Mouse (Mus musculus): ENCODE results near the gene Ddhd1. TPM values are rescaled to one million over a fixed set of nuclear protein-coding genes. Genes with fewer than 3 reads are reported as not detected.
A peak's percentile ranks its signal among the peaks of the same experiment; 100 is the strongest.
"Not testable (repeated sequence)": the region's sequence is repeated elsewhere in the genome, so short reads cannot be mapped to it uniquely, and the experiment has no call there.

The Ddhd1 gene
- polyA plus RNA-seq, 1 experiment from 2014 or later: 4.7 TPM

DNA sequence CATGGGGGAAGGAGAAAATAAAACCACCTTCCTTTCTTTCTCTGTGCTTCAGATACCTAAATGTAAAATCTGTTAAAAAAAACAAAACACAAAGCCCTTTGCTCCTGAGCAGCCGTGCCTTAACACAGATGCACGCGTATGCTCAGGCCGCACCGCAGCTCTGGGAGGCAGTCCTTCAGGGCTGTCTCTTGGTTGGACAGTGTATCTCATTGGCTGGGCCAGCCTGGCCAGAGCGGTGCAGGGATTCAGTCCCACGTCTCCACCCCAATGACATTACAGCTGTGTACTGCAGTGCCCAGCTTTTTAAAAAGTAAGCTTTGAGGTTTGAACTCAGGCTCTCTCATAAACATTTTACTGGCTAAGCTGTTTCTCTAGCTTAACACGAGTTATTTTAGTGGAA is 60.1 kb downstream of the Ddhd1 start:
- no peaks in the 10 kb centered on the region for H3K4me1 ChIP-seq (ENCODE audit: insufficient read depth, low read length)
- no peaks in the 10 kb centered on the region for H3K27me3 ChIP-seq (ENCODE audit: insufficient read depth, low read length)
- H3K9ac ChIP-seq (replicated peaks; ENCODE audit: low read length): no peak overlapping the region
- H3K9me3 ChIP-seq (ENCODE audit: low read length): no peaks in the 10 kb centered on the region
- ATAC-seq (ENCODE audit: low FRiP score, low TSS enrichment): no peak
- no peak overlapping the region for H3K4me3 ChIP-seq (ENCODE audit: low read length)
- H3K27ac ChIP-seq (ENCODE audit: low read length): no peak overlapping the region
- no peak overlapping the region for H3K4me2 ChIP-seq (replicated peaks; ENCODE audit: low read depth, low read length)
- peaks cover 10% of the 10 kb centered on the region; the same call in 1 of the 2 replicates for H3K36me3 ChIP-seq (ENCODE audit: insufficient read depth, low read length)
- 70% methylated on average over 8 of the region's 8 CpGs for WGBS

DNA sequence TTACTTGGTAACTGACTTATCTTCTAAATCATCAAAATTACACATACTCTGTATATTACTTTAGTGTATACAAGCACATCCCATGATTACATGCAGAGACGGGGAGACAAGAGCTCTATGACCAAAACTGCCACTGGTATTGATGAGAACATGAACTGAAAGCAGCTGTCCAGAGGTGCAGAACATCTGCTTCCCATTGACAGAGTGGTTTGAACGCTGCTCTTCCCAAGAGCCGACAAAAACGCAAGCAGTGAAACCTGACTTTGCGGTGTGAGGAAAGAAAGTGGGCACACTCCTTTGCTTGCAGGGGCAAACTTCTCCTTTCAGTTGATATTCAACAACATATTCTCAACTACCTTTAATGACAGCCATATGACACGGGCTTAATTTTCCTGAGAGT is 64.7 kb downstream of the Ddhd1 start:
- H3K27me3 ChIP-seq (ENCODE audit: insufficient read depth, low read length): no peaks in the 10 kb centered on the region
- no peaks in the 10 kb centered on the region for H3K9me3 ChIP-seq (ENCODE audit: low read length)
- ATAC-seq (ENCODE audit: low FRiP score, low TSS enrichment): no peak
- H3K4me2 ChIP-seq (replicated peaks; ENCODE audit: low read depth, low read length): no peak overlapping the region
- no peak overlapping the region for H3K27ac ChIP-seq (ENCODE audit: low read length)
- peaks cover 6% of the 10 kb centered on the region; the same call in 1 of the 2 replicates for H3K36me3 ChIP-seq (ENCODE audit: insufficient read depth, low read length)
- H3K4me3 ChIP-seq (ENCODE audit: low read length): no peak overlapping the region
- H3K4me1 ChIP-seq (ENCODE audit: insufficient read depth, low read length): no peaks in the 10 kb centered on the region
- 91% methylated on average over 6 of the region's 6 CpGs for WGBS
- H3K9ac ChIP-seq (replicated peaks; ENCODE audit: low read length): no peak overlapping the region

DNA sequence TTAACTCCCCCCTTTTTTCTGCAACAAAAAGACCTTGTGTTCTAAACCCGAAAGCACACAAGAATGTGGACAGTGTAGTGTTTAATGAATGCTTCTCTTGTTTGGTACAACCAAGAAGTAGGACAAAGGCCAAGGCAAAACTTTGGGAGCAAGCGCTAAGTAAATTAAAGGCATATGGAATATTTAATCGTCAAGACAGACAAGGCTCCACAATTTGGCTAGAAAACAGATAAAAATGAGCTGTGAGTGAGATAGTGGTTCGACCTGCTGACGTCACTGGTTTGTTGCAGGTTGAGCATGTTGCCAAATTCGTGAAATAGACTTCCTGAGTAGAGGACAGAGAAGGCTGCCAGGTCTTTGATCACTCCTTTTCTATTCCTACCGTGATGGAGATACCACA is 69.5 kb downstream of the Ddhd1 start:
- no peaks in the 10 kb centered on the region for H3K9me3 ChIP-seq (ENCODE audit: low read length)
- no peak for ATAC-seq (ENCODE audit: low FRiP score, low TSS enrichment)
- no peak overlapping the region for H3K27ac ChIP-seq (ENCODE audit: low read length)
- no peaks in the 10 kb centered on the region for H3K27me3 ChIP-seq (ENCODE audit: insufficient read depth, low read length)
- H3K4me3 ChIP-seq (ENCODE audit: low read length): no peak overlapping the region
- H3K4me2 ChIP-seq (replicated peaks; ENCODE audit: low read depth, low read length): no peak overlapping the region
- H3K4me1 ChIP-seq (ENCODE audit: insufficient read depth, low read length): no peaks in the 10 kb centered on the region
- H3K9ac ChIP-seq (replicated peaks; ENCODE audit: low read length): no peak overlapping the region
- H3K36me3 ChIP-seq (ENCODE audit: insufficient read depth, low read length): no peaks in the 10 kb centered on the region
- WGBS: 76% methylated on average over 7 of the region's 7 CpGs

DNA sequence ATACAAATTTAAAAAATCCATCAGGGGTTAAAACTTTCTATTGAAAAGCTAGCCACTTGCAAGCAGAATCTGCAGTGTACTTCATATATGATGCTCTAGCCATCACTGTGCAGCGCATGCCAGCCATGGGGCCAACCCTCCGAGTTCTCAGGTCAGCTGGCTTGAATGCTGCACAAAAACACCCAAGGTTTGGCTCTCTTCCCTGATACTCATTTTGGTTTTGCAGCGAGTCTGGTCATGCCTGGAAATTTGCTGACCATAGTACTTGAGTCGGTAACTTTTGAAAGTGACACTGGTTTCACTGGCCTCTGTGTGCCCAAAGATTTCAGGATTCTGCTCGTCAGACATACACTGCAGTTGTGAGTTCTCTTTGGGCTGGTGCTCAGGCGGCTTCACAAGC is 70.4 kb downstream of the Ddhd1 start:
- no peaks in the 10 kb centered on the region for H3K4me1 ChIP-seq (ENCODE audit: insufficient read depth, low read length)
- no peak for ATAC-seq (ENCODE audit: low FRiP score, low TSS enrichment)
- H3K4me2 ChIP-seq (replicated peaks; ENCODE audit: low read depth, low read length): no peak overlapping the region
- H3K4me3 ChIP-seq (ENCODE audit: low read length): no peak overlapping the region
- no peaks in the 10 kb centered on the region for H3K27me3 ChIP-seq (ENCODE audit: insufficient read depth, low read length)
- no peak overlapping the region for H3K9ac ChIP-seq (replicated peaks; ENCODE audit: low read length)
- no peak overlapping the region for H3K27ac ChIP-seq (ENCODE audit: low read length)
- H3K9me3 ChIP-seq (ENCODE audit: low read length): no peaks in the 10 kb centered on the region
- 87% methylated on average over 6 of the region's 6 CpGs for WGBS
- no peaks in the 10 kb centered on the region for H3K36me3 ChIP-seq (ENCODE audit: insufficient read depth, low read length)

DNA sequence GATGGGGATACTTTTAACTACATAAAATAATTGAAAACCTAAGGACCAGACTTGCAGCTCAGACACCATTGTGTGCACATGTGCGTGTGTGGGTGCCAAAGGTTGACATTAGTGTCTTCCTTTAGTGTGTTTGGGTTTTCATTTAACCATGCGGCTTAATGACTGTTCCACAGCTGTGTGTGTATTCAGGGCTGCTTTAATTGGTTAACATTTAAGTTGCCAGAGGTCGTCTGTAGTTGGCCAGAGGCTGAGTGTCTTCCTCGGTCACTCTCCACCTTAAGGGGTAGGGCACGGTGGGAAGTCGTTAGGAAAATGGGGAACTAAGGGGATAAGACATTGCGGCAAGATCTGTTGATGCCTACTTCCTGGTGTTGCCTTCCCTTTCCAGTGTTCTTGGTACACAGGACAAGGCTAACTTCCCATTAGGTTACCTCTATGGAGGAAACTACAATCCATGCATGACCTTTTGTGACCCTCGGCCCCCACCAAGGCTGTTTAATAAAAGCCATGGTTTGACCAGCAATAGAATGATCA is 74.4 kb downstream of the Ddhd1 start:
- no peaks in the 10 kb centered on the region for H3K4me1 ChIP-seq (ENCODE audit: insufficient read depth, low read length)
- H3K36me3 ChIP-seq (ENCODE audit: insufficient read depth, low read length): no peaks in the 10 kb centered on the region
- WGBS: 69% methylated on average over 8 of the region's 8 CpGs
- no peaks in the 10 kb centered on the region for H3K27me3 ChIP-seq (ENCODE audit: insufficient read depth, low read length)
- H3K4me3 ChIP-seq (ENCODE audit: low read length): no peak overlapping the region
- no peaks in the 10 kb centered on the region for H3K9me3 ChIP-seq (ENCODE audit: low read length)
- ATAC-seq (ENCODE audit: low FRiP score, low TSS enrichment): 0 out of 2 replicates have a peak, but pooled peaks have one; percentile 65
- no peak overlapping the region for H3K9ac ChIP-seq (replicated peaks; ENCODE audit: low read length)
- no peak overlapping the region for H3K4me2 ChIP-seq (replicated peaks; ENCODE audit: low read depth, low read length)
- H3K27ac ChIP-seq (ENCODE audit: low read length): no peak overlapping the region

DNA sequence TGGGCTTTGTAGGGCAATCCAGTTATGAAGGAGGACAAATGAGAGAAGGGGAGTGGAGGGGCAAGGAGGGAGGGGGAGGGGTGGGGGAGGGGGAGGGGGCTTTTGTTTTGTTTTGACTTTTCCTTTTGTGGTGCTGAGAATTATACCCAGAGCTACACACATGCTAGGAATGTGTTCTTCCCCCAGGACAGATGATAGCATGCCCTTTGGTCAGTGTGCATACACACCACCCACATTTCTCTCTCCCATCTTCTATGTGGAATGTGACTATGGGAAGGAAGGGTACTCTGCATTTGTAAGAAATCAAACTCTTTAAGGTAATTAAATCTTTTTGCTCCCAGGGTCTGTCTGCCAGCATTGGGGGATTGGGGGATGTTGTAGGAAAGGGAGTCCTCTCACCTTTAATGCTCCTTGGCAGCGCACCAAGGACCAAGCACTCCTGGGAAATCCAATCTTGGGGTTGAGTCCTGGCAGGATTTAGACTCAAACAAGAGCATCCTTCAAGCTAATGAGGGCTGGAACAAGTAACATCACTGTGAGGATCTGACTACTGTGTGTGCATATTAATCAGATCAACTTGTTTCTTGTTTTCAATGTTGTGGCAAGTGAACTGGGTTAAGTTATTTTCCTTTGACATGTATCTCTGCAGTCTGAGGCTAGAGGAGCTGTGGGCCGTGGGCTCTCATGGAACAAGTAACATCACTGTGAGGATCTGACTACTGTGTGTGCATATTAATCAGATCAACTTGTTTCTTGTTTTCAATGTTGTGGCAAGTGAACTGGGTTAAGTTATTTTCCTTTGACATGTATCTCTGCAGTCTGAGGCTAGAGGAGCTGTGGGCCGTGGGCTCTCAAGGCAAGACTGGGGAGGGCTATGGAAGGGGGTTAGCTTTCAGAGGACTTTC is 76.8 kb downstream of the Ddhd1 start:
- ATAC-seq (ENCODE audit: low FRiP score, low TSS enrichment); H3K27ac ChIP-seq (ENCODE audit: low read length): not testable (repeated sequence)
- 80% methylated on average over 3 of the region's 3 CpGs for WGBS

DNA sequence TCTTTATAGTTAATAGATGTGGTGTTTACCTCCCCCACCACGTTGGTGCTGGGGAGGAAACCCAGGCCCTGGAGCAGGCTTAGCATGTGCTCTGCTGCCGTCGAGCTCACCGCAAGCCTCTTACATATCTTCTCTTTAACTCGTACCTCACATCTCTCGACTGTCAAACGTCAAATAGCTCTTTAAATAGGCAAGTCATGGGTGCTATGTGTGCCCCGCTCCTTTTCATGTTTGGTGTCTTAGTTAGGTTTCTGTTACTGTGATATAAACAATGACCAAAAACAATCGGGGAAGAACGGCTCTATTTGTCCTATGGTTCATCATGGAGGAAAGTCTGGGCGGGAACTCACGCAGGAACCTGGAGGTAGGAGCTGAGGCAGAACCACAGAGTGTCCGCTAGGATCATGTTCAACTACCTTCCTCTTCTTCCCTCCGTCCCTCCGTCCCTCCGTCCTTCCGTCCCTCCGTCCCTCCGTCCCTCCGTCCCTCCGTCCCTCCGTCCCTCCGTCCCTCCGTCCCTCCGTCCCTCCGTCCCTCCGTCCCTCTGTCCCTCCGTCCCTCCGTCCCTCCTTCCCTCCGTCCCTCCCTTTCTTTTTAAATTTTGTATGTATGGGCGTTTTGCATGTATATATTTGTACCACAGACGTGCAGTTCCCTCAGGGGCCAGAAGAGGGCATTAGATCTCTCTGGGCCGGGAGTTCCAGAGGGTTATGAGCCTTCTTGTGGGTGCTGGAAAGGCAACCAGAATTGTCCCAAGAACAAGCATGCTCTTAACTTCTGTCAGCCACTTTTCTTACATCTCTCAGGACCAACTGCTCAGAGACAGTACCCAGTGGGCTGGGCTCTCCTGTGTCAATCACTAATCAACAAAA is 91.6 kb downstream of the Ddhd1 start:
- H3K9me3 ChIP-seq (ENCODE audit: low read length): no peaks in the 10 kb centered on the region
- H3K9ac ChIP-seq (replicated peaks; ENCODE audit: low read length): peak overlapping the region; percentile 59
- no peaks in the 10 kb centered on the region for H3K27me3 ChIP-seq (ENCODE audit: insufficient read depth, low read length)
- peak overlapping the region; percentile 32; the same call in 1 of the 2 replicates for H3K27ac ChIP-seq (ENCODE audit: low read length)
- no peak; the same call in 1 of the 2 replicates for ATAC-seq (ENCODE audit: low FRiP score, low TSS enrichment)
- H3K4me2 ChIP-seq (replicated peaks; ENCODE audit: low read depth, low read length): peak overlapping the region; percentile 67
- H3K4me1 ChIP-seq (ENCODE audit: insufficient read depth, low read length): peaks cover 15% of the 10 kb centered on the region
- 21% methylated on average over 24 of the region's 33 CpGs for WGBS
- no peaks in the 10 kb centered on the region for H3K36me3 ChIP-seq (ENCODE audit: insufficient read depth, low read length)
- peak overlapping the region; percentile 41 for H3K4me3 ChIP-seq (ENCODE audit: low read length)

More for the DNA sequence above, 76.8 kb downstream of the Ddhd1 start:
- not testable (repeated sequence) for H3K36me3 ChIP-seq (ENCODE audit: insufficient read depth, low read length); H3K9me3 ChIP-seq (ENCODE audit: low read length); H3K4me3 ChIP-seq (ENCODE audit: low read length); H3K27me3 ChIP-seq (ENCODE audit: insufficient read depth, low read length); H3K4me2 ChIP-seq (replicated peaks; ENCODE audit: low read depth, low read length); H3K4me1 ChIP-seq (ENCODE audit: insufficient read depth, low read length); H3K9ac ChIP-seq (replicated peaks; ENCODE audit: low read length)

DNA sequence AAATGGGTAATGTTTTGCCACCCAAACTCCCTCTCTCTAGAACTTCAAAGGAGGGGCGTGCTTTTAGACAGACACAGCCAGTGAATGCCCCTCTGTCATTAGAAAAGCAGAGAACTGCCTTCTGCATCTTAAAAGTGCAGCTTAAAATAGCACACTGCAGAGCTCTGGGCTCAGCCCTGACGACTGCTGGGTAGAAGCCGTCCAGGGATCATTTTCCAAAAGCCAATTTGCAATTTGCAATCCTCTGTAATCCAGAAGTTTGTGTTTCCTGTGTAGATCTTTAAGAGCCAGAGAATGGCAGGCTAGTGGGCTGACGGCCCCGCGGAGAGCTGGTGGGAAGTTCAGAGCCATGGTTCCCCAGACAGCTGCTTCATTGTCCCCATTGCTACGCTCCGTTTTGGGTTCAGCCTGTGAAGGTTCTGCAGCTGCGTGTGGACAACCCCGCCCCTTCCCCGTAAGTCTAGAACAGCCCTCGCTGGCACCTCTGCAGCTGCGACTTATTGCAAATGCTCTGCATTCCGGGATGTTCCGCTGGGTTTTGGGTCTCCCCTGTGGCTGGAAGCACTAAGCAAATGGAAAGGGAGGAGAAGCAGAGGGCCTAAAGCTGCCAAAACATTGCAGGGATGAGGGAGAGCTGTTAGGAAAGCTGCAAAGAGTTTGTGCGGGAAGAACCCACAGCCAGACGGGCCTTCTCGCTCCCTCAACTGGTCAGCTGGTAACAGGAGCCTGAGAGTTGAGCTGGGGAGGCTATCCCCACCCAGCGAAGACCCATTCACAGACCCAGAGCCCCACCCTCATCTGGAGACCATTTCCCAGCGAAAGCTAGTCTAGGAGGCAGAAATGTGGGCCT is 92.5 kb downstream of the Ddhd1 start:
- Histone ChIP-seq H3K4me1 (ENCODE audit: insufficient read depth, low read length) (peaks cover 15% of the 10 kb centered on the region), H3K9me3 (ENCODE audit: low read length) (no peaks in the 10 kb centered on the region), H3K9ac (replicated peaks; ENCODE audit: low read length) (peak overlapping the region; percentile 59), H3K4me3 (ENCODE audit: low read length) (peak overlapping the region; percentile 19), H3K27me3 (ENCODE audit: insufficient read depth, low read length) (no peaks in the 10 kb centered on the region), H3K27ac (ENCODE audit: low read length) (peak overlapping the region; percentile 42; the same call in 1 of the 2 replicates), H3K36me3 (ENCODE audit: insufficient read depth, low read length) (no peaks in the 10 kb centered on the region), H3K4me2 (replicated peaks; ENCODE audit: low read depth, low read length) (peak overlapping the region; percentile 67)
- 8% methylated on average over 20 of the region's 20 CpGs for WGBS
- ATAC-seq (ENCODE audit: low FRiP score, low TSS enrichment): peak; percentile 83

DNA sequence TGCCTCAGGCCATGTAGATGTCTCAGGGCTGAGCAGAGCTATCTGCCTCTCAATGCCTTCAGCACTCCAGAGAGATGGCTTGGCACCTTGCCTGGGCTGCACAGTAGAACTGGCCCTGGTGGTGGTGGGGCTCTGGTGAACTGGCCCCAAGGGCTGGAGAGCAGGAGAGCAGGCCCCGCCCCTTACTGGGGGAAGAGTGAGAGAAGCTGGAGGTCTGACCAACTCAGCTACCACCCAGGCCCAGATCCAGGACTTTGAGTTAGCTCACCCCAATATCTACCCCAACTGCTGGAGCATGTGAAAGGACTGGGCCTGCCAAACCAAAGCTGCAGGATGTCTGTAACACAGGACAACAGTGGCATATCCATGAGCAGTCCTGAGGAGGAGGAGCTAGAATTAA is 94.4 kb downstream of the Ddhd1 start:
- no peak overlapping the region for H3K4me2 ChIP-seq (replicated peaks; ENCODE audit: low read depth, low read length)
- H3K36me3 ChIP-seq (ENCODE audit: insufficient read depth, low read length): no peaks in the 10 kb centered on the region
- WGBS: 90% methylated on average over 1 of the region's 1 CpGs
- H3K4me1 ChIP-seq (ENCODE audit: insufficient read depth, low read length): peaks cover 15% of the 10 kb centered on the region
- no peak overlapping the region for H3K27ac ChIP-seq (ENCODE audit: low read length)
- no peaks in the 10 kb centered on the region for H3K9me3 ChIP-seq (ENCODE audit: low read length)
- no peak overlapping the region for H3K9ac ChIP-seq (replicated peaks; ENCODE audit: low read length)
- no peaks in the 10 kb centered on the region for H3K27me3 ChIP-seq (ENCODE audit: insufficient read depth, low read length)
- no peak overlapping the region for H3K4me3 ChIP-seq (ENCODE audit: low read length)
- ATAC-seq (ENCODE audit: low FRiP score, low TSS enrichment): peak; percentile 24; the same call in 1 of the 2 replicates

All from kidney, embryonic 16.5 days (tissue).